Mouse (Mus musculus) cerebellum, adult 9-10 months (tissue): ENCODE measurements at regions not wholly inside any gene's neighbourhood (a gene's known extent, or its start where the extent isn't known, plus 50 kb on each side); places are given as distances from the start of the nearest gene placed in this dataset.

Experiments used
- DNase-seq: peaks from one replicate; pipeline ENCODE4 v3.0.0; 2022

- no peak for DNase-seq
Measured at GRCm38 (mm10) chr3:130935926-130936315, 174.3 kb upstream of the Lef1 start.

GRCm38 (mm10) chr3:130935302-130935925 lies 174.9 kb upstream of the Lef1 start:
- DNase-seq: no peak

GRCm38 (mm10) chr3:130932723-130933122 lies 177.5 kb upstream of the Lef1 start:
- DNase-seq: no peak

- no peak for DNase-seq
Measured at GRCm38 (mm10) chr3:130932226-130932625, 178.0 kb upstream of the Lef1 start.

- no peak for DNase-seq
Measured at GRCm38 (mm10) chr3:130925000-130925399, 185.3 kb upstream of the Lef1 start.

GRCm38 (mm10) chr3:130923615-130923958 lies 186.7 kb upstream of the Lef1 start:
- no peak for DNase-seq

GRCm38 (mm10) chr3:130922812-130923614 lies 187.3 kb upstream of the Lef1 start:
- no peak for DNase-seq

- DNase-seq: no peak
Measured at GRCm38 (mm10) chr3:130921621-130922245, 188.5 kb upstream of the Lef1 start.

GRCm38 (mm10) chr3:130913812-130914211 lies 183.6 kb upstream of the Rpl34 start:
- no peak for DNase-seq

GRCm38 (mm10) chr3:130905101-130905500 lies 174.9 kb upstream of the Rpl34 start:
- no peak for DNase-seq

GRCm38 (mm10) chr3:130903329-130903728 lies 173.1 kb upstream of the Rpl34 start:
- no peak for DNase-seq

GRCm38 (mm10) chr3:130902376-130902775 lies 172.2 kb upstream of the Rpl34 start:
- DNase-seq: no peak

GRCm38 (mm10) chr3:130901343-130901742 lies 171.1 kb upstream of the Rpl34 start:
- DNase-seq: no peak

GRCm38 (mm10) chr3:130900846-130901245 lies 170.6 kb upstream of the Rpl34 start:
- DNase-seq: no peak

GRCm38 (mm10) chr3:130900054-130900840 lies 170.0 kb upstream of the Rpl34 start:
- DNase-seq: no peak

GRCm38 (mm10) chr3:130894168-130894814 lies 164.1 kb upstream of the Rpl34 start:
- no peak for DNase-seq

GRCm38 (mm10) chr3:130891310-130891709 lies 161.1 kb upstream of the Rpl34 start:
- DNase-seq: no peak

- DNase-seq: no peak
Measured at GRCm38 (mm10) chr3:130888587-130888986, 158.4 kb upstream of the Rpl34 start.

GRCm38 (mm10) chr3:130887540-130888312 lies 157.5 kb upstream of the Rpl34 start:
- DNase-seq: no peak

- DNase-seq: no peak
Measured at GRCm38 (mm10) chr3:130885974-130886373, 155.8 kb upstream of the Rpl34 start.

GRCm38 (mm10) chr3:130884393-130884792 lies 154.2 kb upstream of the Rpl34 start:
- no peak for DNase-seq

- DNase-seq: no peak
Measured at GRCm38 (mm10) chr3:130883928-130884327, 153.7 kb upstream of the Rpl34 start.
